Mouse (Mus musculus): ENCODE data around the gene Slf2.

Gene Slf2

DNA sequence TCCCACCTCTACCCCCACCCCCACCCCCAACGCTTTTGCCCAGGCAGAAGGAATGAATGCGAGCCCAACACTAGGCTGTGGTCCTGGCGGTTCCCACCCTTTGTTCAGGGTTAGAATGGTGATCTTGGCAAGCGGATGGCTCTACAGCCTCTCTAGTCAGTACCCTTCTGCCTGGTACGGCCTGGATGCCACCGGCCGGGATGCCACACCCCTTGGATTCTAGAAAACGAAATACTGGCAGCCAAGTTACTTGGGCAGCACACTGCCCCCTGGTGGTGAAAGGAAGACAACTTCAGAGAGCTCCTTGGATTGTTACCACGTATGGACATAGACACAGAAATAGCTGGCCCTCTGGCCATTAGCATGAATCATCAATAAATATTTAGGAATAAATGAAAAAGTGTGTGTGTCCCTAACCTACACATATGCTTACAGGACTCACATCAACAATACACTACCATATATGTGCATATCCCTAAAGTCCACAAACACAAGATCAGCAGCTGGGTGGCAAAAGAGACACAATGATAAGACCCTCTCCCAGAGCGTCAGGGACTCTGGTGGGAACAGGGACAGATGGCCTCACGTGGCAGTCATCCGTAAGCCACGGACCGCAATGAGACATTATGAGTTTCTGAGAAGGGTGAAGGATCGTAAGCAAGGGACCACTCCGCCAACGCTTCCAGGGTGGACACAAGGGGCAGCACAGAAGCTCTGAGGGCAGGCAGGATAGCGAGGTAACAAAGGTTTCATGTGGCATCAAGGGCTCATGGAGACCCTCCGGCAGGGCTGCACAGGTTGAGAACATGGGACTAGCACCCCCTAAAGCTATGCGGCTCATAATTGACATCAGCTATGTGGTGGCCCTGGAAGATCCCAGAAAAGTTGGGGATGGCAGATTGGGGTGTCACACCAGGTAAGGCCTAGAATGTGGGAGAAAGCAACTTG, 100.1 kb downstream of the Slf2 start:
- peak; percentile 78 for DNase-seq (ENCODE audit: low spot score)

DNA sequence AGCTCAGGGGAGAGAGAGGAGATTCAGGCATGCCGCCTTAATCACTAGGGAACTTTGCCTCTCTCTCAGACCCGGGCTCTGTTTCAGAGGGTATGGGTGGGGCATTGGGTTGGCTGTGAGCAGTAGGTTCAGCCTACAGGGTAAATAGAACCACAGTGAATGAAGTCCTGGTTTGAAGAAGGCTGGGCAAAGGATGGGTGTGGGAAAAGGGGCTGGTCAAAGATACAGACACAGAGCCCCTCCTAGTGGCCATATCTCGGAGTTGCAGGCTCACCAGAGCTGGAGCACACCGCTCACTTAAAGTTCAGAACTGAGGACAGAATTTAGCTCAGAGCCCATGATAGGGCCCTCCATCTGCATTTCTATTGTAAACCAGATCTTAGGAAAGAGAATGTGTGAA, 100.8 kb downstream of the Slf2 start:
- DNase-seq (ENCODE audit: low spot score): peak; percentile 71
